Mouse (Mus musculus) neural tube, embryonic 13.5 days (tissue): ENCODE results near the gene Eif4enif1. TPM values are rescaled to one million over a fixed set of nuclear protein-coding genes. Genes with fewer than 3 reads are reported as not detected.

Experiments used
- ATAC-seq: fragments of 200-750 bp; cut with Nextera tagmentation; 2 replicates; pipeline ENCODE4 v1.8.0; 2017; ENCODE audit warnings: low read depth, mild to moderate bottlenecking, moderate TSS enrichment, moderate library complexity
- H3K27ac ChIP-seq: fragments of 300-500 bp; sonication (generic); replicated peaks from 2 replicates; pipeline ENCODE4 v1.5.1; 2015; ENCODE audit warnings: moderate library complexity, mild to moderate bottlenecking, inconsistent platforms
- H3K27me3 ChIP-seq: fragments of 300-500 bp; sonication (generic); 2 replicates; pipeline ENCODE4 v1.6.1; 2015; ENCODE audit warnings: mild to moderate bottlenecking, inconsistent platforms
- H3K36me3 ChIP-seq: fragments of 300-500 bp; sonication (generic); 2 replicates; pipeline ENCODE4 v1.6.1; 2015; ENCODE audit warnings: mild to moderate bottlenecking, inconsistent platforms
- H3K4me1 ChIP-seq: fragments of 300-500 bp; sonication (generic); replicated peaks from 2 replicates; pipeline ENCODE4 v1.6.1; 2015; ENCODE audit warnings: inconsistent platforms
- H3K4me2 ChIP-seq: fragments of 300-500 bp; sonication (generic); 2 replicates; pipeline ENCODE4 v1.6.1; 2015; ENCODE audit warnings: inconsistent platforms, mild to moderate bottlenecking, moderate library complexity
- H3K4me3 ChIP-seq: fragments of 300-500 bp; sonication (generic); 2 replicates; pipeline ENCODE4 v1.5.1; 2015; ENCODE audit warnings: mild to moderate bottlenecking, inconsistent platforms
- H3K9ac ChIP-seq: fragments of 300-500 bp; sonication (generic); 2 replicates; pipeline ENCODE4 v1.6.1; 2015; ENCODE audit warnings: moderate library complexity, mild to moderate bottlenecking, inconsistent platforms
- H3K9me3 ChIP-seq: fragments of 300-500 bp; sonication (generic); 2 replicates; pipeline ENCODE4 v1.6.1; 2016; ENCODE audit warnings: inconsistent platforms
- WGBS: fragments of 180-500 bp; shearing (Covaris S2); methylation state at CpG from one replicate; pipeline ENCODE4 v1.1.7; 2015; 5-methylcytosine and 5-hydroxymethylcytosine counted together
- polyA plus RNA-seq: library from polyadenylated mRNA; unstranded; fragments of >200 nt; fragmentation: Nextera tagmentation; extraction: Ambion mirVana; gene quantifications from 2 replicates; pipeline ENCODE4 v1.2.1, GENCODE M21; 2015

Eif4enif1 gene
- polyA plus RNA-seq, 1 experiment from 2014 or later = 53.0 TPM

DNA sequence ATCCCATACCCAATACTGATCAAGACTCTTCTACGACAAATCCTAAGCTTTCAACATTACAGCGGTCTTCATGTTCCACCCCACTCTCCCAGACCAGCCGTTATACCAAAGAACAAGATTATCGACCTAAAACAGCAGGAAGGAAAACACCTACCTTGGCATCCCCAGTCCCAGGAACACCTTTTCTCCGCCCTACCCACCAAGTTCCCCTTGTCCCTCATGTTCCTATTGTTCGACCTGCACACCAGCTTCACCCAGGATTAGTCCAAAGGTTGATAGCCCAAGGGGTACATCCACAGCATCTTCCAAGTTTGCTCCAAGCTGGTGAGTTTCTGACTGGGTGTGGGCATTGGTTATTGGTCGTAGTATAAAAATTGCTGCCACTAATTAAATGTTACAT lies 40.2 kb downstream of the Eif4enif1 start:
- Histone ChIP-seq H3K4me3 (no peak overlapping the region), H3K36me3 (peaks cover 92% of the 10 kb centered on the region), H3K9me3 (no peaks in the 10 kb centered on the region), H3K27ac (no peak overlapping the region), H3K9ac (no peak overlapping the region), H3K27me3 (no peaks in the 10 kb centered on the region), H3K4me2 (no peak overlapping the region), H3K4me1 (no peaks in the 10 kb centered on the region)
- 94% methylated on average over 7 of the region's 7 CpGs for WGBS
- no peak for ATAC-seq

DNA sequence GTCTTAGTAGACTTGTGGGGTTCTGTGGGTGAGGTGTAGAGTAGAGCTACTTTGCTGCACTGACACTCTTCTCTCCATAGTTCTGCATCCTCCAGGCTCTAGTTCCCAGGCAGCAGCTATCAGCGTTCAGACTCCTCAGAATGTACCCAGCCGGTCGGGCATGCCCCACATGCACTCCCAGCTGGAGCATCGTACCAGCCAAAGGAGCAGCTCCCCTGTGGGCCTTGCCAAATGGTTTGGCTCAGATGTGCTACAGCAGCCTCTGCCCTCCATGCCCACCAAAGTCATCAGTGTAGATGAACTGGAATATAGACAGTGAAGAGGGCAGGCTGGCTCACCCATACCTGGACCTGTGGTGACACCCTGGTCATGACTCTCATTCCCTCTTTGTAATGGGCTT lies 41.6 kb downstream of the Eif4enif1 start:
- H3K36me3 ChIP-seq = peaks cover 92% of the 10 kb centered on the region
- WGBS = 69% methylated on average over 4 of the region's 4 CpGs
- no peak overlapping the region for H3K4me3 ChIP-seq
- no peak overlapping the region for H3K27ac ChIP-seq
- H3K4me1 ChIP-seq = no peaks in the 10 kb centered on the region
- no peaks in the 10 kb centered on the region for H3K27me3 ChIP-seq
- no peak overlapping the region for H3K4me2 ChIP-seq
- no peak for ATAC-seq
- H3K9ac ChIP-seq = no peak overlapping the region
- no peaks in the 10 kb centered on the region for H3K9me3 ChIP-seq

DNA sequence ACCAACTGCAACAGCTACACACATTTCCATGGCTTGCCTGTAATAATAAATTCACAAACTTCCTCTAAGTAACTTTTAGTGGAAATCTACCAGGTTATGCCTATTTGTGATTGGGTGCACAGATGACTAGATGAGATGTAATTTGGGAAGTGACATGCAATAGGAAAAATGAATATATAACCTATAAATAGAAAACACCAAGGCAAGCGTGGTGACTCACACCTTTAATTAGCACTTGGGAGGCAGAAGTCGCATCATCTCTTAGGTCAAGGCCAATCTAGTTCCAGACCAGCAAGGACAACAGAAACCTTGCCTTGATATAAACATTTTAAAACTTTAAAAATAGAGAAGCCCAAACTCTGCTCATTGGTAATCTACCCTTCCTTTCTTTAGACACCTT lies 45.2 kb downstream of the Eif4enif1 start:
- no peak overlapping the region for H3K4me3 ChIP-seq
- no peak overlapping the region for H3K27ac ChIP-seq
- 91% methylated on average over 2 of the region's 2 CpGs for WGBS
- no peaks in the 10 kb centered on the region for H3K9me3 ChIP-seq
- ATAC-seq = no peak
- H3K36me3 ChIP-seq = peaks cover 94% of the 10 kb centered on the region
- H3K4me1 ChIP-seq = no peaks in the 10 kb centered on the region
- H3K9ac ChIP-seq = no peak overlapping the region
- no peaks in the 10 kb centered on the region for H3K27me3 ChIP-seq
- no peak overlapping the region for H3K4me2 ChIP-seq

DNA sequence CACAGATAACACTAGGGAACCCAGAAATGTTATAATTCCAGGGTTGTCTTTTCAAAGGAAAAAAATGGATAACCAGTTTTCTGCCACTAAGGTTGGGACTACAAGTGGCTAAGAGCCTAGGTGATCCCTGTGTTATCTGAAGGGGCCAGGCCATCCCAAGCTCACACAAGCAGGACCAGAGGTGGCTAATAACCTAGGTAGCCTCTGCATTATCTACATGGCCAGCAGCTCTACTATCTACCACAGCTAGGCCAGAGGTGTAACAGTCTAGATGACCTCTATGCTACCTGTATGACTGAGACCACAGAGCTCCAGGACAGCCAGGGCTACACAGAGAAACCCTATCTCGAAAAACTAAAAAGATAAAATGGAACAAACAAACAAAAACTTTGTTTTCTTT lies 57.3 kb downstream of the Eif4enif1 start:
- peaks cover 18% of the 10 kb centered on the region for H3K4me1 ChIP-seq
- no peak for ATAC-seq
- no peak overlapping the region for H3K4me2 ChIP-seq
- H3K27ac ChIP-seq = no peak overlapping the region
- no peak overlapping the region for H3K4me3 ChIP-seq
- WGBS = 94% methylated on average over 1 of the region's 1 CpGs
- no peak overlapping the region for H3K9ac ChIP-seq
- H3K36me3 ChIP-seq = peaks cover 88% of the 10 kb centered on the region
- no peaks in the 10 kb centered on the region for H3K27me3 ChIP-seq
- no peaks in the 10 kb centered on the region for H3K9me3 ChIP-seq

DNA sequence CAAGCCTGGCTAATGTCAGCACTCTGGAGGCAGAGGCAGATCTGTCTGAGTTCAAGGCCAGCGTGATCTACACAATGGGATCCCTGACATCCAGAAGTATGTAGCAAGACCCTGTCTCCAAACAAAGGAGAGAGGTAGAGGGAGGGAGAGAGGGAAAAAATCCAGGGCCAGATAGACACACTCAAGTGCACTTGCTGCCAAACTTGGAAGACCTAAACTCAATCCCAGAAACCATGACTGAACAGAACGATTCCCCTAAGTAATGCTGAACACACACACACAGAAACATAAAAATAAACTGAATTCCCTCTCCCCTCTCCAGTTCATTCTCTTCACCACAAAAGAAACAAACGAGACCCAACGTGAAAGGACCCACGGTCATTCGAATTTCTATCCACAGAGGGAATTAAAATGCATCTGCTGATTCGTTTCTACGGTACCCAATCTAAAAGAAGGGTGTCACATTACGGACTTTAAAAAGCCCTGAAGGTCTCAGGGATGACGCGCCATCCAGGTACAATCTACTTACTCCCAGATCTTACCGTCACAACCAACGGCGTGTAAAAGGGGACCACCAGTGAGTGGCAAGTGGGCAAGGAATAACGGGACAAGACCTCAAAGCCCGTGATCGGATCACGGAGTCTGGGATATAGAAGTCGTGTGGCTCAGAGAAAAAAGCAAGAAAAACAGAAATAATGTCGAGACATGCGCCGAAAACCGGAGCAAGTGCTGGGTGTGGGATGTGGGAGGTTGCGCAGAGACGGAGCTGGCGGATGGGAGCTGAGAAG lies 63.3 kb downstream of the Eif4enif1 start:
- no peak for ATAC-seq
- H3K9me3 ChIP-seq = no peaks in the 10 kb centered on the region
- whole genome bisulfite sequencing = under 1% methylated on average over 26 of the region's 26 CpGs

DNA sequence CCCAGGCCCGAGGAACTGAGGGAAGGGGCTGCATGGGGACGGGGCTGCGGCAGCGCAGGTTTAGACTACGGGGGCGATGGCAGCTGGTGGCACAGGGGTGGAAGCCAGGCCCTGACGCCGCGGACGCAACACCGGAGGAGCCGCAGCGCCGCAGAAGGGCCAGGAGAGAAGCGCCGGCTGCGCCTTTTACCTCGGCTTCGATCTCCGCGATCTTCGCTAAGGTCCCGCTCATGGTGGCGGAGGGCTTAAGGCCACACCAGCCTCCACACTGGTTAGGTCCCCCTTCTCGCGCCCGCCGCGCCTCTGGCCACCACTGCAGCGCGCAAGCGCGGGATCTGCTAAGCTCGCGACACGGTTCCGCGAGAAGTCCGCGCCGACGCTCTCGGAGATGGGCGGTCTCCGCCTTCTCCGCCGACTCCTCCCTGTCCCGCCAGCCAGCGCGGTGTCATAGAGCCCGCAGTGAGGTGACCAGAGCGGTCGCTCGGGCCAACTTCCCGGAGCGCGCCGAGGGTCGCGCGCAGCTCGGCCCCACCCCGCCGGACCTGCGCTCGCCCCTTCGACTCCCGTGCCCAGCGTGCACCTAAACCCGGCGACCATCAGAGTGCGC lies 64.0 kb downstream of the Eif4enif1 start, which contains the start of gene Drg1:
Drg1 (minus strand) TSS at position 337 of the 607 bp plus-strand sequence.
- H3K27ac ChIP-seq = peak within 1 kb of the TSS; percentile 96
- H3K9me3 ChIP-seq = no peaks in the 10 kb centered on the region
- peak; percentile 99 for ATAC-seq
- peak within 1 kb of the TSS; percentile 99 for H3K9ac ChIP-seq
- H3K4me3 ChIP-seq = peak within 1 kb of the TSS; percentile 91
- H3K36me3 ChIP-seq = peaks cover 25% of the 10 kb centered on the region
- under 1% methylated on average over 72 of the region's 72 CpGs for WGBS
- H3K27me3 ChIP-seq = no peaks in the 10 kb centered on the region
- peaks cover 34% of the 10 kb centered on the region for H3K4me1 ChIP-seq
- H3K4me2 ChIP-seq = peak within 1 kb of the TSS; percentile 70

More for the DNA sequence above, 63.3 kb downstream of the Eif4enif1 start:
- Histone ChIP-seq H3K4me1 (peaks cover 34% of the 10 kb centered on the region), H3K36me3 (peaks cover 32% of the 10 kb centered on the region), H3K9ac (peak overlapping the region; percentile 99), H3K27ac (peak overlapping the region; percentile 96), H3K4me3 (peak overlapping the region; percentile 91), H3K27me3 (no peaks in the 10 kb centered on the region), H3K4me2 (peak overlapping the region; percentile 70)

DNA sequence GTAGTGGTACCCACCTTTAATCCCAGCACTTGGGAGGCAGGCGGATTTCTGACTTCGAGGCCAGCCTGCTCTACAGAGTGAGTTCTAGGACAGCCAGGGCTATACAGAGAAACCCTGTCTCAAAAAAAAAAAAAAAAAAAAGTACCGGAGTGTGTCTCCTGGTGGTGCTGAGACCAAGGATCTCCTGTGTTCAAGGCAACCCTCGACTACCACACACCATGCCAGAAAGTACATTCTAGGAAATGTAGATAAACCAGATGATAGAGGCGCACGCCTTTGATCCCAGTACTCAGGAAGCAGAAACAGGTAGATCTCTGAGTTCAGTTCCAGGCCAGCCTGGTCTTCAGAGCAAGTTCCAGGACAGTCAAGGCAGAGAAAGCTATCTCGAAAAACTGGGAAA lies 64.9 kb downstream of the Eif4enif1 start:
- Histone ChIP-seq H3K36me3 (peaks cover 16% of the 10 kb centered on the region), H3K4me3 (peak overlapping the region; percentile 91), H3K4me1 (peaks cover 34% of the 10 kb centered on the region), H3K4me2 (peak overlapping the region; percentile 59), H3K9ac (peak overlapping the region; percentile 99), H3K9me3 (no peaks in the 10 kb centered on the region), H3K27ac (peak overlapping the region; percentile 96), H3K27me3 (no peaks in the 10 kb centered on the region)
- ATAC-seq = peak; percentile 28; the same call in 1 of the 2 replicates
- 53% methylated on average over 7 of the region's 7 CpGs for WGBS

DNA sequence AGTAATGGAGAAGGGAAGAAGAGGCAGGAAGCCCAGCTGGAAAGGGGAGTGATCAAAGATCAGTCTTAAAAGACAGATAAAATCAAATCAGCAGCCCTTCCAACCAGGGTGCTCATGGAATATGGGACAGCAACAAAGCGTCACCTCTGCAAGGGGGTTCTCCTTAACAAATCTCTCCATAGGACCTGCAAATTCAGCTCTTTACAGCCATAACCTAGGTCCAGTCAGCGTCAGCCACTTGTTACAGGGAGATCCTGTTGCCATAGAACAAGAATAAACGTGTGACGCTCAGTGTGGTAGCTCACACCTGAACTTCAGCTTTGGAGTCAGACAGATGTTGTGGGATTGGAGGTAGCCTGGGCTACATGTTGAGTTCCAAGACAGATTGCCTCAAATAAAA lies 67.0 kb downstream of the Eif4enif1 start:
- WGBS = 32% methylated on average over 4 of the region's 4 CpGs
- Histone ChIP-seq H3K27ac (no peak overlapping the region), H3K4me1 (peaks cover 19% of the 10 kb centered on the region), H3K9ac (no peak overlapping the region), H3K36me3 (0 out of 2 replicates have a peak, but pooled peaks cover under 1% of the 10 kb centered on the region), H3K27me3 (no peaks in the 10 kb centered on the region), H3K4me3 (no peak overlapping the region), H3K9me3 (no peaks in the 10 kb centered on the region), H3K4me2 (no peak overlapping the region)
- ATAC-seq = no peak

DNA sequence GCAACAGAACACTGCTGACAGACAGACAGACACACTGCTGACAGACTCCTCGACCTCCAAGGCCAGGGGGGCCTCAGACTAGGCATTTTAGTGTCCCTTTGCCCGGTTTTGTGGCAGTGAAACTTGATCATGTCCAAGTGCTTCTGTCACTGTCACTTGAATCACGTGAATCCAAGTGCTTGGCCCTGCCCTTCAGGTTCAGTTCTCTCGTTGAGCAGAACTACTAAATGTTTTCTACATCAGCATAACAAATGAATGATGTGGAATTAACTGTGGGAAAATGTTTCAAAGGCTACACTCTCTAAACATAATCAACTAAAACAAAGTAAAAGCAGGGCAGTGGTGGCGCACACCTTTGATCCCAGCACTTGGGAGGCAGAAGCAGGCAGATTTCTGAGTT lies 76.2 kb downstream of the Eif4enif1 start:
- H3K9me3 ChIP-seq = peaks cover 5% of the 10 kb centered on the region; the same call in 1 of the 2 replicates
- H3K27ac ChIP-seq = no peak overlapping the region
- no peak overlapping the region for H3K4me2 ChIP-seq
- ATAC-seq = no peak
- no peak overlapping the region for H3K9ac ChIP-seq
- no peaks in the 10 kb centered on the region for H3K27me3 ChIP-seq
- H3K4me1 ChIP-seq = no peaks in the 10 kb centered on the region
- 64% methylated on average over 5 of the region's 5 CpGs for WGBS
- no peak overlapping the region for H3K4me3 ChIP-seq
- H3K36me3 ChIP-seq = no peaks in the 10 kb centered on the region

DNA sequence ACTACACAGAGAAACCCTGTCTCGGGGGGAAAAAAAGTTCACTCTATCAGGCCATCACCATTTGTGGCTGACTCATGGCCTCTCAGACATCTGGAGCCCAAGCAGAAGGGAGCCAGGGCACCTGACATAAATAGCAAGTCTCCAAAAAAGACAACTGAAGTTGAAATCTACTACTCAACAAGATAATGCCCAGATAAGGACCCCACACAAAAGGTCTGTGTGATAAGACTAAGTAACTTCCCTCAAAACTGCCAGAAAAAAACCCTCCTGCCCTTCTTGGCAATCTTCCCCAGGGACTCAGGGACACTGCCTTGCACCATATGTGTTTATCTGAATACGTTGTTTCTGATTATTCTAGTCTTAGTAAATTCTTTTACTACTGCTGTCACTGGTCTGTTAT lies 77.5 kb downstream of the Eif4enif1 start:
- 85% methylated on average over 2 of the region's 2 CpGs for WGBS
- no peak for ATAC-seq
- Histone ChIP-seq H3K4me1 (no peaks in the 10 kb centered on the region), H3K27ac (no peak overlapping the region), H3K36me3 (no peaks in the 10 kb centered on the region), H3K4me2 (no peak overlapping the region), H3K4me3 (no peak overlapping the region), H3K27me3 (no peaks in the 10 kb centered on the region), H3K9me3 (peaks cover 5% of the 10 kb centered on the region; the same call in 1 of the 2 replicates), H3K9ac (no peak overlapping the region)

DNA sequence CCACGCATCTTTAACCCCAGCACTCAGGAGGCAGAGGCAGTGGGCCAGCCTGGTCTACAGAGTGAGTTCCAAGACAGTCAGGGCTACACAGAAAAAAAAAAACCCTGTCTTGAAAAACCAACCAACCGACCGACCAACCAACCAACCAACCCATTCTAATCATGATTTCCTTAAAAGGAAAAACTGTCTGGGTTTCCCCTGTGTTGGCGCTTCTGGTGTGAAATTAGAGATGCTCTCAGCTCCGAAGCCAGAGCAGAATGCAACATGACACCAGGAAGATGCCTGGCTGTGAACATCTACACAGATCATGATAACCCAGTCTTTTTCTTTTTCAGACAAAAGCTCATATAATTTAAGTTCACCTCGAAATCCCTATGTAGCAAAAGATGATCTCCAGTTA lies 80.7 kb downstream of the Eif4enif1 start:
- H3K4me2 ChIP-seq = no peak overlapping the region
- WGBS = 86% methylated on average over 6 of the region's 6 CpGs

DNA sequence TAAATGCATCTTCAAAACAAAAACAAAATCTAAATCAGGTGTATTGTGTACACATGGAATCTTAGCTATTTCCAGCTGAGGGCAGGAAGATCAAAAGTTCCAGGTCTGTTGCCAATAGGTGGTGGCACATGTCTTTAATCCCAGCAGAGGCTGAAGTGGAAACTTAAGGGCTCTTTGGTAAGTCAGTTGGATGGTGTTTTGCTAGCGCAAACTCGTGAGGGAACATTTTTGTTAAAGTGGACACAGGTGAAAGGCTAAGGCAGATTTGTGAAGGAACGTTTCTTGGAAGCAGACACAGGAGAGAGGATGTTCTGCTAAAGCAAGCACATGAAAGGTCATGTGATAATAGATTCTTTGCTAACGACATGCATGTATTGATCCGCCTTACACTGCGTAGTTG lies 81.5 kb downstream of the Eif4enif1 start:
- no peak overlapping the region for H3K4me2 ChIP-seq
- H3K9me3 ChIP-seq = peaks cover 5% of the 10 kb centered on the region; the same call in 1 of the 2 replicates
- no peaks in the 10 kb centered on the region for H3K27me3 ChIP-seq
- no peaks in the 10 kb centered on the region for H3K36me3 ChIP-seq
- no peak overlapping the region for H3K27ac ChIP-seq
- H3K9ac ChIP-seq = no peak overlapping the region
- H3K4me3 ChIP-seq = no peak overlapping the region
- 93% methylated on average over 6 of the region's 6 CpGs for WGBS
- peaks cover 15% of the 10 kb centered on the region for H3K4me1 ChIP-seq
- ATAC-seq = no peak

More for the DNA sequence above, 80.7 kb downstream of the Eif4enif1 start:
- Histone ChIP-seq H3K27ac (no peak overlapping the region), H3K9ac (no peak overlapping the region), H3K4me1 (peaks cover 8% of the 10 kb centered on the region), H3K27me3 (no peaks in the 10 kb centered on the region), H3K4me3 (no peak overlapping the region), H3K9me3 (peaks cover 5% of the 10 kb centered on the region; the same call in 1 of the 2 replicates), H3K36me3 (no peaks in the 10 kb centered on the region)
- ATAC-seq = no peak
